Mouse (Mus musculus) olfactory bulb, adult 2 months (tissue): ENCODE data around the gene Uaca. TPM values are rescaled to one million over a fixed set of nuclear protein-coding genes. Genes with fewer than 3 reads are reported as not detected.

Experiments used
- H3K27ac ChIP-seq: fragments of 200-500 bp; 2 replicates; pipeline ENCODE4 v1.5.1; 2012; ENCODE audit warnings: low read depth, low read length; ENCODE audit not compliant: insufficient read depth
- H3K4me1 ChIP-seq: fragments of 200-500 bp; 2 replicates; pipeline ENCODE4 v1.6.1; 2012; ENCODE audit warnings: low read length; ENCODE audit not compliant: control insufficient read depth, insufficient read depth
- H3K4me3 ChIP-seq: fragments of 200-500 bp; 2 replicates; pipeline ENCODE4 v1.5.1; 2012; ENCODE audit warnings: mild to moderate bottlenecking, low read depth, low read length, moderate library complexity; ENCODE audit not compliant: insufficient read depth
- CTCF ChIP-seq: fragments of 200-500 bp; IDR thresholded peaks from 2 replicates; pipeline ENCODE4 v1.5.1; 2012; ENCODE audit warnings: low read depth, mild to moderate bottlenecking, low read length, moderate library complexity; ENCODE audit not compliant: insufficient read depth
- POLR2A ChIP-seq: fragments of 200-500 bp; IDR thresholded peaks from 2 replicates; pipeline ENCODE4 v1.6.1; 2012; ENCODE audit warnings: mild to moderate bottlenecking, low read depth, low read length, moderate library complexity; ENCODE audit not compliant: insufficient read depth
- WGBS: fragments of 180-500 bp; shearing (Covaris S2); methylation state at CpG from one replicate; pipeline ENCODE4 v1.1.7; 2018; 5-methylcytosine and 5-hydroxymethylcytosine counted together
- polyA plus RNA-seq: library from polyadenylated mRNA; stranded (reverse); fragments of >200 nt; gene quantifications from 2 replicates; pipeline ENCODE4 v1.2.4, GENCODE M21; 2012; ENCODE audit warnings: low replicate concordance; ENCODE audit not compliant: missing spikeins, insufficient read depth, insufficient read length

Uaca gene
- polyA plus RNA-seq, 1 experiment: not detected

DNA sequence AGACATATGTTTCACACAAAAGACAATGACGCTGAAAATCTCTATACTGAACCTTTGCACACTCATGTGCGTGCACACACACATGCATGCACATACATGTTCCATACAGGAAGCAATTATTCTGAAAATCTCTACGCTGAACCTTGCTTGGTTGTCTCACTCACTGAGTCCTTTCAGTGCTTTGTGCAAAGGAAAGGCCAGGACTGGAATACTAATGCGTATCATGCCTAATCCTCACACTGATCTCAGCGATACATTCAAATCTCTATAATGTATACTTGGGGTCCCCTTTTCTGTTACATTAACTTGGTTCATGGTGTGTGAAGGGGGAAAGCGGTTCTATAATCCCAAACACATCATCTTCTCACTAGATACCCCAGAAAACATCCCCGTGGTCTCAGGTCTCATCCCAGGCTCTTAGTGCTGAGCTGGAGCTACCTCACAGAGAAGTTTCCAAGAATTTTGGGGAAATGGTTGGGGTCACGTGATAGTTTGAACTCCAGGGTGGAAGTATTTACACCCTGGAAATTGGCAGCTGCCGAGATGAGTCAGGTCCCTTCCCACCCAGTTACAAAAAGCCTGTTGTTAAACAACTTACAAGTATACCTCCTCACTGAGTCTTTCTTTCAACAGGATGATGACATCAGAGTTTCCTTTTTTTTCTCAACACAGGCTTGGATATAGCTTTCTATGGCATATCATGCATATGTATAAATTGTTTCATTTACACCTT is 12.1 kb upstream of the Uaca start:
- Histone ChIP-seq H3K27ac (no peak overlapping the region), H3K4me1 (no peaks in the 10 kb centered on the region), H3K4me3 (no peak overlapping the region)
- no peak for TF ChIP-seq POLR2A
- no peak for TF ChIP-seq CTCF
- 67% methylated on average over 9 of the region's 9 CpGs for WGBS

GRCm38 (mm10) chr9:60785069-60785468 is 9.3 kb upstream of the Uaca start:
- no peak overlapping the region for H3K27ac ChIP-seq
- 88% methylated on average over 4 of the region's 4 CpGs for WGBS
- TF ChIP-seq POLR2A: no peak
- TF ChIP-seq CTCF: no peak

GRCm38 (mm10) chr9:60787517-60788110 is 6.7 kb upstream of the Uaca start:
- WGBS: 70% methylated on average over 2 of the region's 2 CpGs
- Histone ChIP-seq H3K4me3 (no peak overlapping the region), H3K27ac (no peak overlapping the region), H3K4me1 (no peaks in the 10 kb centered on the region)
- TF ChIP-seq POLR2A: no peak

More at GRCm38 (mm10) chr9:60785069-60785468, 9.3 kb upstream of the Uaca start:
- H3K4me1 ChIP-seq: no peaks in the 10 kb centered on the region
- no peak overlapping the region for H3K4me3 ChIP-seq

DNA sequence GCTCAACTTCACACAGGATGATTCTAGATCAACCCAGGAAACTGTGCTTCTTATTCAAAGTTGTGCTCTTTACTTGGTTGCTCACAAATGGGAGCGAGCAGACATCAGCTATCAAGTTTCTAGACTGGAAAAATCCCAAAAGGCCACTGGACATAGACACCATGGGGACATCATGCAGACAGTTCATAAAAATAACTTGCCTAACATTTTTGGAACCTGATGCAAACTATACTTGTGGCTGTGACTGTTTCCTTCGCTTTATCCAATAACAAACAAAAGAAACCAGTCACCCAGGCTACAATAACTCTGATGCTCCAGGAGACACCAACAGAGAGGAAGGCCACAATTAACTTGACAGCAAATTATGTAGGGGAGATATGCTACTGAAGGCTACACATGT is 4.1 kb upstream of the Uaca start:
- TF ChIP-seq POLR2A (no peak), CTCF (no peak)
- Histone ChIP-seq H3K27ac (no peak overlapping the region), H3K4me3 (no peak overlapping the region), H3K4me1 (peaks cover 11% of the 10 kb centered on the region)
- WGBS: 75% methylated on average over 2 of the region's 2 CpGs

GRCm38 (mm10) chr9:60794841-60795351 is 554 bp downstream of the Uaca start:
- TF ChIP-seq POLR2A: no peak
- TF ChIP-seq CTCF: no peak
- 6% methylated on average over 30 of the region's 30 CpGs for WGBS
- Histone ChIP-seq H3K4me3 (peak overlapping the region; percentile 49), H3K27ac (no peak overlapping the region), H3K4me1 (peaks cover 14% of the 10 kb centered on the region)

GRCm38 (mm10) chr9:60796076-60796475 is 1.7 kb downstream of the Uaca start:
- Histone ChIP-seq H3K27ac (no peak overlapping the region), H3K4me1 (peaks cover 14% of the 10 kb centered on the region), H3K4me3 (no peak overlapping the region)
- TF ChIP-seq CTCF: no peak
- TF ChIP-seq POLR2A: no peak
- WGBS: 31% methylated on average over 7 of the region's 7 CpGs

DNA sequence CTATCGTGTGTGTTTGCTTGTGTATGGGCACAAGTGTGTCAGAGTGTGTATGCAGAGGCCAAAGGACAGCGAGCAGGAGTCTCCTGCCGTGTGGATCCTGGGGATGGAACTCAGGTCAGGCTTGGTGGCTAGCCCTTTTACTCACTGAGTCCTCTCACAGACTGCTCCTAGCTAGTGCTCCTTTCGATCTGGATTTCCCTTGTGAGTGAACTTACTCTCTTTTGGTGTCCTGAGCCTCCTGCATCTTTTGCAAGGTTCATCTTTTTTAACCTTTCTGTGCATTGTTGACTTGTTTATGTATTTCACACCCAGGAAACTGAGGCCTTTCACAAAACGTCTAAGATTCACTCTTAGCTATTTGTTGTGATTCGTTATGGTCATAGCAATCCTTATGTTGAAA is 2.8 kb downstream of the Uaca start:
- no peak overlapping the region for H3K4me3 ChIP-seq
- 86% methylated on average over 6 of the region's 6 CpGs for WGBS
- TF ChIP-seq CTCF (no peak), POLR2A (no peak)
- H3K27ac ChIP-seq: no peak overlapping the region
- peaks cover 14% of the 10 kb centered on the region for H3K4me1 ChIP-seq

- Histone ChIP-seq H3K4me1 (peaks cover 13% of the 10 kb centered on the region), H3K27ac (no peak overlapping the region), H3K4me3 (no peak overlapping the region)
- no peak for TF ChIP-seq POLR2A
- no peak for TF ChIP-seq CTCF
- WGBS: 27% methylated on average over 10 of the region's 10 CpGs
Measured at GRCm38 (mm10) chr9:60799061-60799460, 4.7 kb downstream of the Uaca start.

- Histone ChIP-seq H3K4me3 (no peak overlapping the region), H3K27ac (no peak overlapping the region), H3K4me1 (peaks cover 3% of the 10 kb centered on the region)
- WGBS: 73% methylated on average over 8 of the region's 8 CpGs
- no peak for TF ChIP-seq POLR2A
- no peak for TF ChIP-seq CTCF
Measured at GRCm38 (mm10) chr9:60800663-60801382, 6.5 kb downstream of the Uaca start.
